Mouse (Mus musculus): ENCODE data around the gene Gdpd5.

The Gdpd5 gene

GRCm38 (mm10) chr7:99366716-99367115, 14.5 kb upstream of the Gdpd5 start:
- no peak for DNase-seq

- DNase-seq, result peak; percentile 16
Measured at GRCm38 (mm10) chr7:99374325-99374724, 6.9 kb upstream of the Gdpd5 start.

- DNase-seq, result peak; percentile 82
Measured at GRCm38 (mm10) chr7:99375455-99375854, 5.8 kb upstream of the Gdpd5 start.

- DNase-seq, result no peak
Measured at GRCm38 (mm10) chr7:99378870-99379269, 2.3 kb upstream of the Gdpd5 start.

GRCm38 (mm10) chr7:99380491-99381213, 562 bp upstream of the Gdpd5 start:
- DNase-seq, result peak; percentile 58

GRCm38 (mm10) chr7:99382088-99383000, 1.1 kb downstream of the Gdpd5 start:
- peak; percentile 64 for DNase-seq

- DNase-seq, result peak; percentile 67
Measured at GRCm38 (mm10) chr7:99383246-99383645, 2.0 kb downstream of the Gdpd5 start.

GRCm38 (mm10) chr7:99384101-99384611, 2.9 kb downstream of the Gdpd5 start:
- peak; percentile 46 for DNase-seq

- DNase-seq, result peak; percentile 84
Measured at GRCm38 (mm10) chr7:99386030-99386429, 4.8 kb downstream of the Gdpd5 start.

GRCm38 (mm10) chr7:99386811-99387210, 5.6 kb downstream of the Gdpd5 start:
- peak; percentile 53 for DNase-seq

GRCm38 (mm10) chr7:99387356-99387755, 6.1 kb downstream of the Gdpd5 start:
- peak; percentile 82 for DNase-seq

GRCm38 (mm10) chr7:99390559-99390958, 9.3 kb downstream of the Gdpd5 start:
- DNase-seq, result no peak

GRCm38 (mm10) chr7:99392696-99393095, 11.5 kb downstream of the Gdpd5 start:
- DNase-seq, result peak; percentile 27

- DNase-seq, result peak; percentile 63
Measured at GRCm38 (mm10) chr7:99393711-99394325, 12.6 kb downstream of the Gdpd5 start.

- DNase-seq, result no peak
Measured at GRCm38 (mm10) chr7:99395385-99395784, 14.2 kb downstream of the Gdpd5 start.

- peak; percentile 62 for DNase-seq
Measured at GRCm38 (mm10) chr7:99395908-99396616, 14.8 kb downstream of the Gdpd5 start.

GRCm38 (mm10) chr7:99396994-99397659, 15.9 kb downstream of the Gdpd5 start:
- DNase-seq, result peak; percentile 83

- DNase-seq, result no peak
Measured at GRCm38 (mm10) chr7:99401373-99401772, 20.2 kb downstream of the Gdpd5 start.

GRCm38 (mm10) chr7:99402477-99402876, 21.3 kb downstream of the Gdpd5 start:
- DNase-seq, result no peak

- no peak for DNase-seq
Measured at GRCm38 (mm10) chr7:99403254-99403653, 22.0 kb downstream of the Gdpd5 start.

GRCm38 (mm10) chr7:99404031-99404735, 23.0 kb downstream of the Gdpd5 start:
- no peak for DNase-seq
